Mouse (Mus musculus) layer of hippocampus, postnatal 10 days (tissue): Measurements from ENCODE around the gene Mmp11. TPM values are rescaled to one million over a fixed set of nuclear protein-coding genes. Genes with fewer than 3 reads are reported as not detected.
"Not testable (repeated sequence)": the region's sequence is repeated elsewhere in the genome, so short reads cannot be mapped to it uniquely, and the experiment has no call there.

Experiments
- DNase-seq, 2 experiments: peaks; one replicate each; pipeline ENCODE4 v3.0.0; 2021; ENCODE audit warnings: low spot score in 2 of 2
- total RNA-seq, 2 experiments: library from RNA; stranded (reverse); gene quantifications; 2 replicates each; pipeline ENCODE4 v1.2.3; 2021

Mmp11 gene
- total RNA-seq, 2 experiments from 2014 or later = 2.0 to 4.1 TPM

- no peak for DNase-seq
Measured at GRCm38 (mm10) chr10:75898039-75898564, 38.2 kb downstream of the Mmp11 start.

- DNase-seq = peak; percentile 81 to 83
Measured at GRCm38 (mm10) chr10:75897373-75897772, 38.9 kb downstream of the Mmp11 start.

GRCm38 (mm10) chr10:75896208-75896607 is 40.1 kb downstream of the Mmp11 start:
- DNase-seq = peak in 1 of 2 experiments; percentile 29

DNA sequence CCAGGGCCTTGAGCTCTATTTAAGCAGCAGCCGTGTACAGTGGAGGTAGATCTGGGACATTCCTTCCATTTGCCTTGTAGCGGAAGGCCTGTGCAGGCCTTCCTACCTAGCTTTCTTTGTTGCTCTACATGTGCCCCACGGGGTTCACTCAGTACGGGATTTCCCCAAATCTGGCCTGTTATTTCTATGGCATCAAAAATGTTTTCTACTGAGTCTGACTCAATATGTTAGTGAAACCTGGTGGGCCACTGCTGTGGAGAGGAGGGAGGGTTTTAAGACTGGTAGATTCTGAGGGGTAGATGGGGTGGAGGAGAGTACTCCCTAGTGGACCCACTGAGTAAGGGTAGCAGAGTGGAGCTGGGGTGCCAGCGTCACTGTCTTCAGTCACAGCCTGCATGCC is 40.6 kb downstream of the Mmp11 start:
- no peak for DNase-seq

DNA sequence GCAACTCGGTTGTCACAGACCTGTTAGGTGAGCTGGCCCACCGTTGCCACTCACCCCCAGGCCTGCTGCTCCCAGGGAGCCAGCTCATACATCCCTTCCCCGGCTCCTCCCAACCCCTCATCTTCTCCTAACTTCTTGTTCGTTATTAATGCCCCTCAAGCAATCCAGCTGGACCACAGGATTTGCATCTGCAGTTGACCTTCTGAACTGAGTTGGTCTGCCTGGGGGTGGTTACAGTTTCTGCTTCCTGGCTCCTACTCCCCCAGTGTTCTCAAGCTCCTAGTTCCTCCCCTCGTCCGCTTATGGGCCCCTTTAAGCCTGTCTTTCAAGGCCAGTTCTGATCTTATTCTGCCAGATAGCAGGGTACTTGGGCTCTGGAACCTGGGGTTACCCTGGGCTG is 41.7 kb downstream of the Mmp11 start:
- DNase-seq = no peak

DNA sequence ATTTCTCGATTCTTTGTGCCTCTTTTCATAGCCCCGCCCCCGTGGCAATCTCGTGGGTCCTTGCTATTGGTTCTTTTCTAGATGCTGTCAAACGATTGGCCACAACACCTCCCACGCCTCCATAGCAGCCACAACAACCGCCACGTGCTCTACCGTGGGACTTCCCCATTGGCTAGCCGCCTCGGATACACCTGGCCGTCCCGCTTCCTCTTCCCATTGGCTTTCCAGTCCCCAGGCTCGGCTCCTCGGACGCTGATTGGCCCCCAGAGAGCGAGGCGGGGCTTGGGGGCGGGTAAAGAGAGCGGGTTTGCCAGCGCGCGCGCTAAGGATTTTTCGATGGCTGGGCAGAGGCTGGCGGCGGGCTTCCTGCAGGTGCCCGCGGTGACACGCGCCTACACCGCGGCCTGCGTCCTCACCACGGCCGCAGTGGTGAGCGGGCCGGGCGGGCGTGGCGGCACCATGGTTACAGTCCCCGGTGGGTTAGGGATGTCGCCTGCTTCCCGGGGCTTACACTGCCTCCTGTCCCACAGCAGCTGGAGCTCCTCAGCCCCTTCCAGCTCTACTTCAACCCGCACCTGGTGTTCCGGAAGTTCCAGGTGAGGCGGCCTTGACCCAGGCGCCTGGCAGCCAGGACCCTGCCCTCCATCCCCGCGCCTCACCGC is 43.1 kb downstream of the Mmp11 start, which contains the start of gene Derl3:
Derl3 (plus strand) TSS at position 325 of the 662 bp plus-strand sequence.
- DNase-seq = peak; percentile 93 to 95

DNA sequence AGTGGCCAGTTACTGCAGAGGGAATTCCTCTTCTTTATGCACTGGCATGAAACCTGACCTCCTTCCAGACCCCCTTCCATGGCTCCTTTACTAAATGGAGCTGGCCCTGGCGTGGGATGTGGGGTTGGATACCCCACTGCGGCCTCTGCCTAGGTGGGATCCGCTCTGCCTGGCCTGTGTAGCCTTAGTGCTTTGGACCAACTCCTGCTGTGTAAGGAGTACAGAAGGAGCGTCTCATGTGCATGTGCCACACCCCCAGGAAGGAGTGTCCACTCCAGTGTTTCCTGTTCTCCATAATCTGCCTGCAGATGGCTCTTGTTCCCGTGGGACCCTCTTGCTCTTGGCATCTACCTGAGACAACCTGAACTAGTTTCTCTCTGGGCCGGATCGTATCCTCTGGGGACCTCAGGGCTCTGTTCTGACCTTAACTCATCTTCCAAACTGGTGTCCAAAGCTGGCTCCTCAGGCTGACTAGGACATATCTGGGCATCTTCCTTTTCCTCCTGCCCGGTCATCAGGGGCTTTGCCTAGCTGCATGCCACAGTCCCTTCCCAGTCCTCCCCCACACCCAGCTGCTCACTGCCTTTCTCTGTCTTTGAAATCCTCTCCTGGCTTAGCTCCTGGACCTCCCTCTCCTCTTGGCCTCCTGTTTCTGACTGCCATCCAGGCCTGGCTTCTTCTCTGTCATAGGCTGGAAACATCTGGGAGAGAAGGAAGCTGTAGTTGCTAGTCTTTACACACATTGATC is 46.7 kb downstream of the Mmp11 start:
- no peak for DNase-seq

GRCm38 (mm10) chr10:75887504-75887903 is 48.8 kb downstream of the Mmp11 start:
- DNase-seq = not testable (repeated sequence)

DNA sequence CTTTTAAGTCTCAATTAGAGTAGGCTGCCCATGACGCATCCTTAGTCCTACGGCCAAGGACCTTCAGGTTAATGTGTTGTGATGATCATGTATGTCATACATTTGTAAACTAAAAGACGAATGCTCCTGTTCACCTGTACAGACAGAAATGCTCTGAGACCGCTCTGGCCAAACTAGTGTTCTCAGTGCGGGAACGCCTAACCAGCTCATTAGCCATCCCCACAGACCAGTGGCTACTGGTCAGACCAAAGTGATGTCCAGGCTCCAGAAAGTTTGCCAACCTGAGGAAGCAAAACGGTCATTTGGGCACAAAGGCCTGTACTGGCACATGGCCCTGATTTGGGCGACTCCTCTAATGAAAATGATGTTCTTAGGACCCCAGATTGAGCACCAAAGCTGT is 51.6 kb downstream of the Mmp11 start:
- no peak for DNase-seq

DNA sequence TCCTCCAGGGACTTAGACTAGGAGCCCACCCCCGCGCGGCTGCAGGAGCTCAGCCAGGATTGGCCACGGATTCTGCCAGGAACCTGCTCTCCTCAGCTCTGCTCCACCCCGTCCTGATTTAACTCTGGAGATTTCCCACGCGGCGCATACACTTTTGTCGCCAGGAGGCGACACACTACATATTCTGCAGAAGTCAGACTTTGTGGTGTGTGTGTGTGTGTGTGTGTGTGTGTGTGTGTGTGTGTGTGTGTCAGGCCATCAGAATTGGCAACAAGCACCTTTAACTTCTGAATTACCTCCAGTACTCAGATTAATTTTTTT is 53.1 kb downstream of the Mmp11 start:
- DNase-seq = peak; percentile 82

GRCm38 (mm10) chr10:75882433-75883231 is 53.7 kb downstream of the Mmp11 start:
- no peak for DNase-seq

- DNase-seq = no peak
Measured at GRCm38 (mm10) chr10:75881578-75882432, 54.5 kb downstream of the Mmp11 start.

DNA sequence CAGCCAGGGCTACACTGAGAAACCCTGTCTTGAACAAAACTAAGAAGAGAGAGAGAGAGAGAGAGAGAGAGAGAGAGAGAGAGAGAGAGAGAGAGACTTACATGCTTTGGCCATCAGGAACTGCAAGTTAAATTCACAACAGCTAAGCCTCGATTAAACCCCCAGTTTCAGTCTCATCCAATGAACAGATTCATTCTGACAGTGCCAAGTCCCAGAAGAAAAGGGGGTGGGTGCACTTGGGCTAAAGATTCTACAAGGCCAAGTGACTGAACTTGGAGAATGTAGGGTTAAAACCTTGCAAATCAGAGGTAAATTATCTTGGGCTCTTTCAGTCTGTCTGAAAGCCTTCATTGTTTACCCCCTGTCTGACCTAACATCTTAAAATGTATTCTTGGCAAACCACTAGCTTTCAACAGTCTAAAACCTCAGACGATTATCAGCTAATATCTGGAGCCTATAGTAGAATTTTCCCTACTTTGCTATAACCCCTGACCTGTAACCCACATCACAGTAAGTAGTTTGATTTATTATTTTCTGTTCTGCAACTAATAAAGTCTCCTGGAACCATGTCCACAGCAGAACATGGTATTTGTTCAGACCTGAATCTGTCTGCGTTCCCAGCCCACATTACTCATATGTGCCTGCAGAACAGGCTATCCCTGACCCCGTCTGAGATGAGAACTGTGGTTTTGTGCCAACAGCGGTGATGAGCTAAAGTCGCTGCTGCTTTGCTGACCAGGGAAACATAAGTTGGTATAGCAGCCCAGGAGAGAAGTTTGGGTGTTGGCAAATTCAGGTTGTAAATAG is 55.3 kb downstream of the Mmp11 start:
- no peak for DNase-seq

DNA sequence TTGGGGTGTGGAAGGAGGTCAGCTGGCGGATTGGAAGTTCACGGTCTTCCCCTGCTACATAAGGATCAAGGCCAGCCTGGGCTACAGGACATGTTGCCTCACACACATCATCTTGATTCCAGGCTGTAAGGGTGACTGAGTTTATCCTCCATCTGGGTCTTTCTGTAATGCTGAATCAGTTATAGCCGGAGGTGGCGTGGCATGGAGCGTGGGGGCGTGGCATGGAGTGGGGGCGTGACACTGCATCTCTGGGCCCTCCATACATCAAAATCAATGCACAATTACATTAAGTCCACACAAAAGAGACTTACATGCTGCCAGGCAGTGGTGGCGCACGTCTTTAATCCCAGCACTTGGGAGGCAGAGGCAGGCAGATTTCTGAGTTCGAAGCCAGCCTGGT is 55.9 kb downstream of the Mmp11 start:
- no peak for DNase-seq

DNA sequence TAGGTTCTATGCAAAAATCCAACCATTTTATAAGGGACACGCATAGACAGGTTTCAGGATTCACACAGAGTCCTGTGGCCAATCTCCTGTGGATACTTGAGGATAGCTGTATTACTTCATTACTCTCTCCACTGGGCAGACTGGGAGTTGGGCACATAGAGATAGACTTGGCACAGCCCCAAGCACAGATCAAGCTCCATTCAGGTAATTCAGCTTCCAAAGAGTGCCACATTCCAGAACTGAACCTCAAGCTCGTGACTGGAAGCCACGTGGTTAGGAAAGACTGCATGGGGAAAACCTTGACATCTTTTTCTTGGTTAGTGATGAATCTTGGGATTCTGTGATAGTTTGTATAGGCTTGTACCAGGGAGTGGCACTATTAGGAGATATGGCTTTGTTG is 57.5 kb downstream of the Mmp11 start:
- DNase-seq = no peak

- no peak for DNase-seq
Measured at GRCm38 (mm10) chr10:75873543-75874170, 62.6 kb downstream of the Mmp11 start.
